Mouse (Mus musculus): Measurements from ENCODE around the gene Lcmt2.
A peak's percentile ranks its signal among the peaks of the same experiment; 100 is the strongest.
"Not testable (repeated sequence)": the region's sequence is repeated elsewhere in the genome, so short reads cannot be mapped to it uniquely, and the experiment has no call there.

The Lcmt2 gene

DNA sequence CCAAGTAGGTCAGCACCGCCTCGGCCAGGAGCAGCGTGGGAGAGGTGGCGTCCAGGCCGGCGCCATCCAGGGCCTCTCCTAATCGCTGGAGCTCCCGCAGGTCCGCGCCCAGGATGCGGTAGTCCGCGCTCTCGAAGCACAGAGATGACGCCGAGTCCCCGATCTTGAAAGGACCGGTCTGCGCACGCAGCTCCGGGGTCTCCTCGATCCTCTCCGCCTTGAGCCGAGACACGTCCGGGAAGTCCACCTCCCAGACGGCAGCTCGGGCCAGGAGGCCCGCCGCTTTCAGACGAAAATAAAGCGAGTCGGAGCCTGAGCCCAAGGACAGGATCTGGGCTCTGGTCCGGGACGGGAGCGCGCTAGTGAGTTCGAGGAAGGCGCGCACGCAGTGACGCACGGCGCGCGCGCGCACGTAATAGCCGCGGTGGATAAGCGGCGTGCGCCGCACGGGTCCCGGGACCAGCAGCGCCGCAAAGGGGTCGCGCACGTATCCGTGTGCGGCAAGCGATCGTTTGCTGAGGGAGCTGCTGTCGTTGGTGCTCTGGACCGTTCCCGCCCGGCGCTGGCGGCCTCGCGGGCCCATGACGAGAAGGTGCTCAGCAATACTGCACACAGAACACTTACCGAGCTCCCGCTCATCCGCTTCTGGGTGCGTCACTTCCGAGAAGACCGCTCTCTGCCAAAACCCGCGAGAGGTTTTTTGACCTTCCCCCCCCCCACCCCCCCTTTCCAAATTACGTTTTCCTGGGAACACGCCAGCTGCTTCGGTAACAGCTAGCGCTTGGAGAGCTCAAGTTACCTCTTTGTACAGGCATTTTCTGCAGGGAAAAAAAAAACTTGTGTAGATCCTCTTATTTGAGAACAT is at the start of gene Lcmt2, which contains the start of gene Adal:
Gene Lcmt2 (minus strand): TSS at position 636 of the 865 bp plus-strand sequence.
Gene Adal (plus strand): TSS at position 411 of the 865 bp plus-strand sequence.
- DNase-seq = peak; percentile 90 to 95

- DNase-seq = no peak
Observed at GRCm38 (mm10) chr2:121188530-121188929, 48.1 kb upstream of the Lcmt2 start.

GRCm38 (mm10) chr2:121184142-121184541 is 43.7 kb upstream of the Lcmt2 start:
- DNase-seq = no peak

DNA sequence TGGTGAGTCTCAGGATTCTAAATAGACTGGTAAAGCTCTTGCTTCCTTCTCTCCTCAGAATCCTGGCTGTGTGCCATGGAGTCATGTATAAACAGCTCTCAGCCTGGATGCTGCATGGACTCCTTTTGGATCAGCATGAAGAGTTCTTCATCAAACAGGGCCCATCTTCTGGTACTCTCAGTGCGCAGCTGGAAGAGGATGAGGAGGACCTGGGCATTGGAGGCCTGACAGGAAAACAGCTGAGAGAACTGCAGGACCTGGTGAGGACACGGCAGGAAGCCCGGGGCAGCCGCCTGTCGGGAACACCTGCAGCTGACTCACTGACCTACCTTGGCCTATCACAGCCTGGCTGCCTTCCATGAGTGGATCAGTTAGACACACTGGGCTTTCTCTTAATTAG is 43.0 kb upstream of the Lcmt2 start:
- DNase-seq = no peak

- no peak for DNase-seq
Observed at GRCm38 (mm10) chr2:121178828-121179479, 38.5 kb upstream of the Lcmt2 start.

DNA sequence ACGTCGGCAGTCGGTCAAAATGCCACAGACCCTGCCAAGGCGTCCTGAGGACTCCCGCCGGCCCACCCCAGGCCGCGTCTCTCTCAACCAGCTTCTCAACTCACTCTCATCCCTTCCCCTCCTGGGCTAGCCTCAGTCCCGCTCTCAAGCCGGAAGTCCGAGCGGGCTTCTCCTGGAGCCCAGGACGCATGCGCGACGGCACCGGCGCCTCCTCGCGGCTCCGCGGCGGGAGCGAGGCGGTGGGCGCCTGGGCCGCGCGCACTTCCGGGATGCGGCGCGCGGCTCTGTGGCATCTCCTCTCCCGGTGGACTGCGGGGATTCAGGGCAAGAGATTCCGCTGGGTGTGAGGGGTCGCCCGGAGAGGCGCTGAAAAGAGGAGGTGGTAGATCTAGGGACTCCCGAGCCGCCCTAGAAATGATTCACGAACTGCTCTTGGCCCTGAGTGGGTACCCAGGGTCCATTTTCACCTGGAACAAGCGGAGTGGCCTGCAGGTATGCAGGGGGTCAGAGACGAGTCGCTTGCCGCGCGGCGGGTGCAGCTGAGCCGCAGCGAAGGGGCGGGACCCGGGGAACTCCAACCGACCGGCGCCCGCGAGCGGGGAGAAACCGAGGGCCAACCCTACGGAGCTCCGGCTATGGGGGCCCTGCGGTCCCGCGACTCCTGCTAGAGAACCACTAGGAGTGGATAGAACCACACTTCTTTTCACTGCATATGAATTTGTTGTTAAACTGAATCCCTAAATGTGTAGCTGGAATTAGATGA is 30.7 kb upstream of the Lcmt2 start, which contains the start of gene Zscan29:
Gene Zscan29 (minus strand): TSS at position 146 of the 763 bp plus-strand sequence.
- DNase-seq = peak; percentile 93 to 96

GRCm38 (mm10) chr2:121170481-121170971 is 30.1 kb upstream of the Lcmt2 start, which contains the start of gene Tubgcp4:
Gene Tubgcp4, plus strand, starts transcription at chr2:121170654.
- peak; percentile 65 to 76 for DNase-seq

DNA sequence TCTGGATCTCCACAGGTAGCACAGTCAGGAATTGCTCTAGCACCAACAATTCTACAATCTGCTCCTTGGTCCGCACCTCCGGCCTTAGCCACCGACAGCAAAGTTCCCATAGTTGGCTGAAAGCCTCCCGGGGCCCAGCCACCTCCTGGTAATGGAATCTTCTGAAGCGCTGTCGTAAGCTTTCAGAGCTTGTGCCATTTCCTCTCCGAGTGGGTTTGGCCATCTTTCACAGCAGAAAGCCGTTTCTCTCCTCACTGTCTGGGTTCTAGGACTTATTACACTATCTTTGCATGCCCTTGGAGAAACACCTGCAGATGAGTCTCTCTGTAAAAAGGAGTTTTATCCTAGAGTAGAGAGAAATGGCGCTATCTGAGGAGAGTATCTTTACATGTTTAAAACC is 29.4 kb upstream of the Lcmt2 start:
- DNase-seq = peak; percentile 42 to 63

DNA sequence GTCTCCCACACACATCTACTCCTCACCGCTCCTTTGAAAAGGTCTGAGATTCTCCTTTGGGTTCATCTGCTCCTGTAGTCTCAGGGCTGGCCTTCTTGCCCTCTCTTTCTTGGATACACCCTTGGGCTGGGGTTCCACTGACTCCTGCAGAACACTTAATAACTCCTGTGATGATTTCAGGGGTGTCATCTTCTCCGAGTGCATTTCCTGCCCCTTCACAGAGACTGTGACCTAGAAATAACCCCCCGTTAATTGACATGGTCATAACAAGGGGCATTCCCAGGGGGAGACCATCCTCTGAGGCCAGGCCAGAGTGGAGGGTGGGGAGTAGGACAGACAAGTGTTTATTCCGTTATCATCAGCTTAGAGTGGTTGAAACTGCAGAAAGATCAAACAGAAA is 28.7 kb upstream of the Lcmt2 start:
- DNase-seq = no peak

DNA sequence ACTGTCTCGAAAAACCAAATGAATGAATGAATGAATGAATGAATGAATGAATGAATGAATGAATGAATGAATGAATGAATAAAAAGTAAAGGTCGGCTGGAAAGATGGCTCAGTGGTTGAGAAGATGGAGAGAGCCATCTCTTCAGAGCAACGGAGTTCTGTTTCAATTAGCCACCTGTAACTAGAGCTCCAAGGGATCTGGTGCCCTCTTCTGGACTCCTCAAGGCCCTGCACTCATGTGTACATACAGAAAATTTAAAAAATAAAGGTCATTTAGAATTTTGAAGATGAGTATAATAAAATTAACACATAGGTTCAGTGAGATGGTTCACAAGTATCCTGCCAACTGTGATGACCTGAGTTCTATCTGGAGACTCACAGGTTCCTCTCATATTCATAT is 12.6 kb upstream of the Lcmt2 start:
- DNase-seq = no peak

DNA sequence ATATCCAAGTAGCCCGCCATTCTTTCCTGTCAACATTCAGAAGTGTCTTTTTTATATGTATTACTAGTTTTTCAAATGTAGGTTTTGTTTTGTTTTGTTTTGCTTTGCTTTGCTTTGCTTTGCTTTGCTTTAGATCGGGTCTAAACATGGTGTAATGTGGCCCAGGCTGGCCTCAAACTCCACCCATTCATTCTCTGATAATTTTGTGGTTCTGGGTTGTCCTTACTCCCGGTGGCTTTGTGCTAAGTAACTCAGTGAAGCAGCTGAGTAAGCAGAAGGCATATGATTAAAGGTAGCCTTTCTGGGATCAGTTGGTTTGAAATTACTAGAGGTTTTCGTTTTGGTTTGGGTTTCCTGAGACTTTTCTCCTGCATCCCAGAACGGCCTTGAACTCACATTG is 9.2 kb upstream of the Lcmt2 start:
- no peak for DNase-seq

DNA sequence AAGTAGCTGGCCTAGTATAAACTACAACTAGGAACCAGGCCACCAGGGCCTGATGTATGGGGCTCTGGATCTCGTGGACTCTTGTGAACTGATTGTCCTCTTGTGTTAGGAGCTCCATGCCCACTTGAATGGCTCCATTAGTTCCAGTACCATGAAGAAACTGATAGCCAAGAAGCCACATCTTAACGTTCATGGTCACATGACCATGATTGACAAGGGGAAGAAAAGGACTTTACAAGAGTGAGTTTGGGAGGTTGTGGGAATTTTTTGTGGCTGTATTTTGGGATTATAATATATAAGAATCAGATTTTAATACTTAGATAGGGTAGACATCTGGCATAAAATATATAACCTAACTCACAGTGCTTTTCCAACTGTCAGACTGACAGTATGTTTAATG is 2.0 kb upstream of the Lcmt2 start:
- no peak for DNase-seq

- DNase-seq = no peak
Observed at GRCm38 (mm10) chr2:121141216-121142035, 973 bp upstream of the Lcmt2 start.

- DNase-seq = peak; percentile 50 to 75
Observed at GRCm38 (mm10) chr2:121139266-121140017, 1.0 kb downstream of the Lcmt2 start.

DNA sequence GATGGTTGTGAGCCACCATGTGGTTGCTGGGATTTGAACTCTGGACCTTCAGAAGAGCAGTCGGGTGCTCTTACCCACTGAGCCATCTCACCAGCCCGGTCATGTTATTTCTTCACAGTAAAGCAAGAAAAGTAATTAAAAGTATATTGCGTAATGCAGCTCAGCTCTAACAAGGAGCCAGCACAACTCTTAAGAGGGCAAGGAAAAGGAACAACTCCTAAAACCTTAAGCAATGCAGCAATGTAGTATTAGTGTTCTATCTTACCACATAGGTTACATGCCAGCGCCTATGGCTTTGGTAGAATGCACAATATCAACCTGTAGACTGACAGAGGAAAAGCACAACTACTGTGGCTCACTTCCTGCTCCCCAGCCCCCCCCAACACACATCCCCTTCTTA is 3.1 kb downstream of the Lcmt2 start:
- no peak for DNase-seq

GRCm38 (mm10) chr2:121132822-121133221 is 7.6 kb downstream of the Lcmt2 start:
- no peak for DNase-seq

DNA sequence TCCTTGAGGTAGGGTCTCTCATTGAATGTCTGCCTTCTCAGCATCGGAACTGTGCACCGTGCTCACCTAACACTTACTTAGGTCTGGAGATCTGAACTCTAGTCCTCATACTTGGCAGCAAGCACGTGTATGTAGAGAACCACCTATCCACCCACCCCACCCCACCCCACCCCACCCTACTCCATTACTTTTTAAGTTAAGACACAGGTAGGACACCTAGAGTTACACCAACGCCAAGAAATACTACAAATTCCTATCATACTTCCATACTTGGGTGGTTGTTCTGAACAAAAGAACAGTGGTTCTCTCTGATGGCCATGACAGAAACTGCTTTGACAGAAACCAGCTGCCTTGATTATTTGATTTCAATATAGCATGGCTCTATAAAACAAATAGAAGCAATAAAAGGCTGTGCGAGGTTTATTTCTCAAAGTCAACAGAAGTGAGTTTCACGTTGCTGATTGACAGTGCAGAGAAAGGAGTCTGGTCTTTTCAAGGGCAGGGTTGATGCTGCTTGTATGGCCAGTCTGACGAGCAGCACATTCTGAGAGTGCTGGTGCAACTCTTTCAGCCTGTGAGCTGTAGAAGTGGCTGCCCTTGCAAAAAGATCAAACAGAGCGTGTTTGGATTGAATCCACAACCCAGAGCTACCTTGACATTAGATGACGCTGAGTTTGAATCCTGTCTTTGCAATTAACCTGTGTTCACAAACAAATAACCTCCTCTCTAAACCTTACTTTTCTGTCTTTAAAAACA is 11.4 kb downstream of the Lcmt2 start:
- no peak for DNase-seq

DNA sequence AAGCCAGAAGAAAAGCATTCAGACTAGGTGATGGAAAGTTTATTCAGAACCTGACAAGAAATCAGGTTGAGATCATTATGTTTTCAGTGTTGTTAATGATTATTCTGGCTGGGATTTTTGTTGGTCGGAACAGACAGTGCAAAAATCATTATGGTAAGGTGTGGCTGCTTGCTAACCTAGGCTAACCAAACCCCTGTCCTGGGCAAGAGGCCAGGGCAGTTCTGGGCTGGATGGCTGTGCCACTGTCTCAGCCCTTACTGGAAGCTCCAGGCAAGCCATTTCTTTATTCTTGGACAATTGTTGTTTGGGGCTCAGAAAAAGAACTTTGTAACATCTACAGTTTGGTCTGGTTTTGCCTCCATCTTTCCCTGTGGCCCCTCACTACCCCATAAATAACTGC is 12.9 kb downstream of the Lcmt2 start:
- DNase-seq = no peak

- not testable (repeated sequence) for DNase-seq
Observed at GRCm38 (mm10) chr2:121126302-121126701, 14.2 kb downstream of the Lcmt2 start.

DNA sequence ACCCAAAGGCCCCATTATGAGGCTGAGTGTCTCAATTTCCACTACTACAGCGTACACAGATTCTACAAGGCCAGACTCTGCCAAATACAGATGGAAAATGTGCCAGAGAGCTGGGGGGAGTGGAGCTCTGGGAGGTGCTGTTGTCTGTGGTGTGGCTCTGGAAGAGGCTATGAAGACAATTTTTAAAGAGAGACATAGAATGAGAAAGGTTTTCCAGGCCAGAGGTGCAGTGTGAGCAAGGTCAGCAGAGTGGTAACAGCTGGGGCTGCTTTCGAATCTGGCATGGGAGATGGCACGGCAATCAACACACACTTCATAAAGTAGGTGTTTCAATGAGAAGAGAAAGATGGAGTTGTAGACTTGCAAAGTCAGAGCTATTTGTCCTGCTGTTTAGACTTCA is 21.2 kb downstream of the Lcmt2 start:
- DNase-seq = no peak

GRCm38 (mm10) chr2:121115418-121115817 is 25.0 kb downstream of the Lcmt2 start:
- DNase-seq = no peak
